In genomic region chr4:151301337-151301736, GRCm38 (mm10) we compare ENCODE assay signal across 14 mouse cellular contexts.
A peak's percentile ranks its signal among the peaks of the same experiment; 100 is the strongest.
DNase-seq lines count a peak whose midpoint lies in the region; ATAC-seq lines count a peak whose summit lies in the region.
"Had no signal": no experiment of that assay in that cellular context is flagged by ENCODE, and none has a peak within 500 bp of the region (broad histone marks: within the 10 kb centered on the region; RNA-seq: fewer than 3 reads in every experiment).

No protein-coding gene starts in this region.

- 39% methylated on average over 8 of the region's 9 CpGs for WGBS in forebrain, embryonic 15.5 days
- 62% methylated on average over 9 of the region's 9 CpGs for WGBS in forebrain, embryonic 12.5 days
- 49% methylated on average over 9 of the region's 9 CpGs for WGBS in neural tube, embryonic 13.5 days

- ATAC-seq in forebrain, embryonic 15.5 days (replicated peaks) = peak; percentile 44; the same call in 1 of the 2 replicates
- no peak for ATAC-seq in forebrain, embryonic 12.5 days (ENCODE audit: low FRiP score)
- ATAC-seq in neural tube, embryonic 13.5 days (ENCODE audit: low read depth) = no peak

- H3K9me3 ChIP-seq in forebrain, embryonic 15.5 days = no peaks in the 10 kb centered on the region
- H3K9me3 ChIP-seq in forebrain, embryonic 12.5 days = no peaks in the 10 kb centered on the region
- no peaks in the 10 kb centered on the region for H3K9me3 ChIP-seq in neural tube, embryonic 13.5 days
- H3K9me3 ChIP-seq: hindbrain, embryonic 12.5 days; limb, embryonic 13.5 days; liver, embryonic 13.5 days had no signal

- peaks cover 26% of the 10 kb centered on the region for H3K4me1 ChIP-seq in forebrain, embryonic 15.5 days
- peaks cover 15% of the 10 kb centered on the region for H3K4me1 ChIP-seq in forebrain, embryonic 12.5 days
- H3K4me1 ChIP-seq in neural tube, embryonic 13.5 days (replicated peaks) = peaks cover 35% of the 10 kb centered on the region
- H3K4me1 ChIP-seq: liver, embryonic 13.5 days had no signal

- no peak for DNase-seq in neural tube, embryonic 10.5 days (ENCODE audit: extremely low spot score, low spot score)
- peak; percentile 54 for DNase-seq in kidney, adult 9 months
- no peak for DNase-seq in heart, postnatal 25 days (ENCODE audit: low spot score)
- no peak for DNase-seq in testis, postnatal 10 days (ENCODE audit: low spot score)
- DNase-seq: cerebellum, adult 9-11 months; embryo, embryonic 11 days; gastrocnemius, postnatal 25 days; liver, embryonic 13.5 days; lung, embryonic 14.5 days had no signal

- H3K27ac ChIP-seq in forebrain, embryonic 15.5 days (replicated peaks) = no peak overlapping the region
- H3K27ac ChIP-seq in forebrain, embryonic 12.5 days = no peak overlapping the region
- peak overlapping the region; percentile 62; the same call in 1 of the 2 replicates for H3K27ac ChIP-seq in neural tube, embryonic 13.5 days (replicated peaks)
- H3K27ac ChIP-seq: liver, embryonic 13.5 days had no signal

- intact Hi-C loops in heart, postnatal 25 days (cut with DNase I) = no loop called here

- H3K27me3 ChIP-seq in forebrain, embryonic 15.5 days = 0 out of 2 replicates have a peak, but pooled peaks cover 8% of the 10 kb centered on the region
- H3K27me3 ChIP-seq in forebrain, embryonic 12.5 days = peaks cover 22% of the 10 kb centered on the region
- H3K27me3 ChIP-seq in neural tube, embryonic 13.5 days = peaks cover 8% of the 10 kb centered on the region
- H3K27me3 ChIP-seq: liver, embryonic 13.5 days had no signal

- H3K9ac ChIP-seq in forebrain, embryonic 15.5 days (replicated peaks) = no peak overlapping the region
- no peak overlapping the region for H3K9ac ChIP-seq in forebrain, embryonic 12.5 days
- no peak overlapping the region for H3K9ac ChIP-seq in neural tube, embryonic 13.5 days
- H3K9ac ChIP-seq: hindbrain, embryonic 12.5 days; limb, embryonic 13.5 days; liver, embryonic 13.5 days; lung, embryonic 14.5 days had no signal

- H3K4me2 ChIP-seq in forebrain, embryonic 15.5 days (replicated peaks) = no peak overlapping the region
- H3K4me2 ChIP-seq in forebrain, embryonic 12.5 days = no peak overlapping the region
- no peak overlapping the region for H3K4me2 ChIP-seq in neural tube, embryonic 13.5 days
- H3K4me2 ChIP-seq: hindbrain, embryonic 12.5 days; liver, embryonic 13.5 days; lung, embryonic 14.5 days had no signal

- no peaks in the 10 kb centered on the region for H3K36me3 ChIP-seq in forebrain, embryonic 15.5 days
- H3K36me3 ChIP-seq in forebrain, embryonic 12.5 days (replicated peaks) = no peaks in the 10 kb centered on the region
- no peaks in the 10 kb centered on the region for H3K36me3 ChIP-seq in neural tube, embryonic 13.5 days
- H3K36me3 ChIP-seq: hindbrain, embryonic 12.5 days; limb, embryonic 13.5 days; liver, embryonic 13.5 days had no signal

- no peak overlapping the region for H3K4me3 ChIP-seq in forebrain, embryonic 15.5 days
- no peak overlapping the region for H3K4me3 ChIP-seq in forebrain, embryonic 12.5 days (replicated peaks)
- no peak overlapping the region for H3K4me3 ChIP-seq in neural tube, embryonic 13.5 days
- H3K4me3 ChIP-seq: hindbrain, embryonic 12.5 days; limb, embryonic 13.5 days; liver, embryonic 13.5 days had no signal
